Mouse (Mus musculus) neural tube, embryonic 13.5 days (tissue): Measurements from ENCODE around the gene Bpifb4. TPM values are rescaled to one million over a fixed set of nuclear protein-coding genes. Genes with fewer than 3 reads are reported as not detected.

Experiments
- ATAC-seq: fragments of 200-750 bp; cut with Nextera tagmentation; 2 replicates; pipeline ENCODE4 v1.8.0; 2017; ENCODE audit warnings: low read depth, mild to moderate bottlenecking, moderate TSS enrichment, moderate library complexity
- H3K27ac ChIP-seq: fragments of 300-500 bp; sonication (generic); replicated peaks from 2 replicates; pipeline ENCODE4 v1.5.1; 2015; ENCODE audit warnings: moderate library complexity, mild to moderate bottlenecking, inconsistent platforms
- H3K27me3 ChIP-seq: fragments of 300-500 bp; sonication (generic); 2 replicates; pipeline ENCODE4 v1.6.1; 2015; ENCODE audit warnings: mild to moderate bottlenecking, inconsistent platforms
- H3K36me3 ChIP-seq: fragments of 300-500 bp; sonication (generic); 2 replicates; pipeline ENCODE4 v1.6.1; 2015; ENCODE audit warnings: mild to moderate bottlenecking, inconsistent platforms
- H3K4me1 ChIP-seq: fragments of 300-500 bp; sonication (generic); replicated peaks from 2 replicates; pipeline ENCODE4 v1.6.1; 2015; ENCODE audit warnings: inconsistent platforms
- H3K4me2 ChIP-seq: fragments of 300-500 bp; sonication (generic); 2 replicates; pipeline ENCODE4 v1.6.1; 2015; ENCODE audit warnings: inconsistent platforms, mild to moderate bottlenecking, moderate library complexity
- H3K4me3 ChIP-seq: fragments of 300-500 bp; sonication (generic); 2 replicates; pipeline ENCODE4 v1.5.1; 2015; ENCODE audit warnings: mild to moderate bottlenecking, inconsistent platforms
- H3K9ac ChIP-seq: fragments of 300-500 bp; sonication (generic); 2 replicates; pipeline ENCODE4 v1.6.1; 2015; ENCODE audit warnings: moderate library complexity, mild to moderate bottlenecking, inconsistent platforms
- H3K9me3 ChIP-seq: fragments of 300-500 bp; sonication (generic); 2 replicates; pipeline ENCODE4 v1.6.1; 2016; ENCODE audit warnings: inconsistent platforms
- WGBS: fragments of 180-500 bp; shearing (Covaris S2); methylation state at CpG from one replicate; pipeline ENCODE4 v1.1.7; 2015; 5-methylcytosine and 5-hydroxymethylcytosine counted together
- polyA plus RNA-seq: library from polyadenylated mRNA; unstranded; fragments of >200 nt; fragmentation: Nextera tagmentation; extraction: Ambion mirVana; gene quantifications from 2 replicates; pipeline ENCODE4 v1.2.1, GENCODE M21; 2015

The Bpifb4 gene
- polyA plus RNA-seq, 1 experiment from 2014 or later, result not detected

DNA sequence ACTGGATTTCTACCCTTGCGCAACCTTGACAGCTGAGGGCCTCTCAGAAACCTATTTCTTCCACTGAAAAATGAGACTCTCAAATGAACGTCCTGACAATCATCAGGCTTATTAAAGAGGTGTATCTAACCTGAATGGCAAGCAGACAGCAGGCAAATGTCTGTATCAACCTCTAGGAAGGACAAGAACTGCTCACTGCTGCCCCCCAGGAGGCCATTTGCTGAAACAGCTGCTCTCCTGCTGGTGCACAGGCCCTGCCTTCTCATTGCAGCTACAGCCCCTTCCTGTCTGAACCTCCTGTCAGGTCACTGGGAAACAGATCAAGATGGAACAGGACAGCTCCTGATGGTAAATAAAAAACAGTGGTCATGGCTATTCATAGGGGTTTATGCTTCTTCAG, 68.3 kb downstream of the Bpifb4 start:
- H3K27ac ChIP-seq, result no peak overlapping the region
- no peaks in the 10 kb centered on the region for H3K4me1 ChIP-seq
- 88% methylated on average over 2 of the region's 2 CpGs for WGBS
- no peak overlapping the region for H3K4me3 ChIP-seq
- H3K9me3 ChIP-seq, result no peaks in the 10 kb centered on the region
- no peaks in the 10 kb centered on the region for H3K36me3 ChIP-seq
- H3K27me3 ChIP-seq, result no peaks in the 10 kb centered on the region
- H3K9ac ChIP-seq, result no peak overlapping the region
- no peak for ATAC-seq
- H3K4me2 ChIP-seq, result no peak overlapping the region

DNA sequence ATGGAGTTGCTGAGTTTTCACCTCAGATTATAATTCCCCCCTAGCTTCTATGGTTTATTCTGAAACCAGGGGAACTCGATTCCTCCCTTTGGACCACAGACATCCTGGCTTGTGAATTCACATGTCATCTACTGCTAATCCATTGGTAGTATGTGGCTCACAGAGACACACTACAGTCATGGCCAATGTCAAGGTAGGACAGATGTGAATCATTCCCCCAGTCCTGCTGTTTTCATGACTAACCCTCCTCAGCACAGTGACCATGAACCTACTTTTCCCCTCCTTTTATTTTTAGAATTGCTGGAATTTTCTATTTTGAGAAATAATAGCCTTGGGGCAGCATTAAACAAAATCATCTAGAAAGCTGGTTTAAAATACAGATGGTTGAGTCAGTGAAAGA, 69.4 kb downstream of the Bpifb4 start:
- no peak overlapping the region for H3K4me2 ChIP-seq
- H3K27me3 ChIP-seq, result no peaks in the 10 kb centered on the region
- H3K9me3 ChIP-seq, result no peaks in the 10 kb centered on the region
- no peaks in the 10 kb centered on the region for H3K4me1 ChIP-seq
- H3K36me3 ChIP-seq, result no peaks in the 10 kb centered on the region
- H3K9ac ChIP-seq, result no peak overlapping the region
- 94% methylated on average over 1 of the region's 1 CpGs for WGBS
- ATAC-seq, result no peak
- no peak overlapping the region for H3K27ac ChIP-seq
- H3K4me3 ChIP-seq, result no peak overlapping the region

DNA sequence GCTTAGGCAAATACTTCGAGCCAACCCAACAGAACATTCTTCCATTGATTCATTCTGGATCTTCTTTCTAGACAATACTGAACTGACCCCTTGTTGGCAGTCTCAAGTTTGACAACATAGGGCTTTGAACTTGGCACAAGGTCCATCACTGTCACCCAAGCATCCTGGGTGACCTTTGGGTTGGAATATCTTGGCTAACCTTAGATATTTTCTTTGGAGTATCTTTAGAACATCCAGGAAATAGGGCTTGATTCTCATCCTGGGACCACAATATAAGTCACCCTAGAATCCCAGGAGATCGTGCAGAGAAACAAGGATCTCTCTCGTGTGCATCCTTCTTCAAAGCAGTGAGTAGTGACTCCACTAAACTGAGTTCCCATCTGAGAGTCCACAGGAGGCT, 70.0 kb downstream of the Bpifb4 start, which contains the start of gene Bpifa2:
Gene Bpifa2, plus strand, starts transcription at position 301 of the 400 bp plus-strand sequence.
- H3K27me3 ChIP-seq, result no peaks in the 10 kb centered on the region
- no peak within 1 kb of the TSS for H3K27ac ChIP-seq
- no peaks in the 10 kb centered on the region for H3K36me3 ChIP-seq
- H3K9me3 ChIP-seq, result no peaks in the 10 kb centered on the region
- ATAC-seq, result no peak
- H3K4me3 ChIP-seq, result no peak within 1 kb of the TSS
- H3K4me1 ChIP-seq, result no peaks in the 10 kb centered on the region
- WGBS, result 85% methylated on average over 3 of the region's 3 CpGs
- H3K9ac ChIP-seq, result no peak within 1 kb of the TSS
- no peak within 1 kb of the TSS for H3K4me2 ChIP-seq

Other genes with a start within 250 kb of the Bpifb4 start
- gene Dnmt3c, start 241.6 kb upstream of the Bpifb4 start, polyA plus RNA-seq, result not detected in 2 replicates
- gene Mapre1, start 196.9 kb upstream of the Bpifb4 start, polyA plus RNA-seq, result 395 and 425 TPM in 2 replicates
- not detected in 2 replicates for gene Efcab8, start 158.3 kb upstream of the Bpifb4 start, polyA plus RNA-seq
- not detected in 2 replicates for gene Sun5, start 67.1 kb upstream of the Bpifb4 start, polyA plus RNA-seq
- gene Bpifb2, start 63.2 kb upstream of the Bpifb4 start, polyA plus RNA-seq, result not detected in 2 replicates
- gene Bpifb6, start 37.8 kb upstream of the Bpifb4 start, polyA plus RNA-seq, result not detected in 2 replicates
- gene Bpifb3, start 20.0 kb upstream of the Bpifb4 start, polyA plus RNA-seq, result not detected in 2 replicates
- not detected in 2 replicates for gene Bpifa6, start 36.7 kb downstream of the Bpifb4 start, polyA plus RNA-seq
- not detected in 2 replicates for gene Bpifa2, start 70.1 kb downstream of the Bpifb4 start, polyA plus RNA-seq
- gene Bpifa3, start 192.1 kb downstream of the Bpifb4 start, polyA plus RNA-seq, result not detected in 2 replicates
- gene Bpifa1, start 204.7 kb downstream of the Bpifb4 start, polyA plus RNA-seq, result not detected in 2 replicates
- gene Bpifa5, start 224.4 kb downstream of the Bpifb4 start, polyA plus RNA-seq, result not detected in 2 replicates